Mouse (Mus musculus): ENCODE results near the gene Cttnbp2nl. TPM values are rescaled to one million over a fixed set of nuclear protein-coding genes. Genes with fewer than 3 reads are reported as not detected.

Gene Cttnbp2nl
- polyA plus RNA-seq (2012; rRNA removed): 9.3 and 10.3 TPM in 2 replicates

DNA sequence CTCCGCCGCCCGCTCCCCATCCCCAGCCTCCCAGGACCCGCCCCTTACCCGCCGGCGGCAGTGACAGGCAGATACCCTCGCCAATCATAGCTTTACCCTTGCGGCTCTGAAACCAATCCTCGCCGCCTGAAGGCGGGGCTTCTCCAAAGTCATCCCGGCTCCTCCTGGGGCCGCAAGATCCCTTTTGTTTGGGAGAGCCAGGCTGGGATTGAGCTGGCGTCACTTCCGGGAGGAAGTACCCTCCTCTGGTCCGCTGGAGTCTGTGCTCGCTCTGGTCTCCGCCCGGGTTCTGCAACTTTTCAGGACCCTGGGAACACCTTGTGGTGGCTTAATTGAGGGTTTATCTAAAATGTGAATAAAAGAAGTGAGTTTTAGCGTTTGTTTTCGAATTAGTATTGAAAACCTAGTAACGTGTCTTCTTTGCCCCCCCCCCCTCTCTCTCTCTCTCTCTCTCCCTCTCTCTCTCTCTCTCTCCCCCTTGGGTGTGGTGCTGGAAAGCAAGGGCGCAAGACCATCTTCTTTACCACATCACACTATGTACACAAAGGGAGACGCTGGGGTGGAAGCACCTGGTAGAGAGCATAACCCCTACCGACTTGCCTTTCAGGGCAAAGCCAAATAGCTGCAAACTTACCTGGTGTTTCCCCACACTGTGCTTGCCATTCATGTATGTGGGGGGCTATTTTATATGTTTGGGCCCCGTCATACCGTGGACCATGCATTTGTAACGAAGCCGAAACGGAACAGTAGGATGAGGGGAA lies at the start of gene Cttnbp2nl:
Cttnbp2nl (minus strand) TSS at position 210 of the 761 bp plus-strand sequence.
- peak; percentile 97 to 99 for DNase-seq (ENCODE audit: extremely low spot score in 1 of 2, low spot score in 1 of 2)

DNA sequence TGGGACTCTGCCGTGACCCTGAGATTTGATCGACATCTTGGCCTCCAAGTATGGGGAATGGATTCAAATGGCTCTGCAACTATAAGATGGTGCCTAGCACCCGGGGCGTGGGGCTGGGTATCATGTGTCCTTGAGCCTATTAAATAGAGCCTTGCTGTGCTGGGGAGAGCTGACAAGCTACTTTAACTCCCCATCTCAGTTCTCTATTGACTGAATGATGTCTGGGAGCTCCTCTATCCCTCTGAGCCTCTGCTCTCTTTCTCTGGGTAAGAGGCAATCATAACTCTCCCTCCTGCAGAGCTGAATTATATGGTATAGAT lies 47.3 kb upstream of the Cttnbp2nl start:
- no peak for DNase-seq (ENCODE audit: extremely low spot score in 1 of 2, low spot score in 1 of 2)

DNA sequence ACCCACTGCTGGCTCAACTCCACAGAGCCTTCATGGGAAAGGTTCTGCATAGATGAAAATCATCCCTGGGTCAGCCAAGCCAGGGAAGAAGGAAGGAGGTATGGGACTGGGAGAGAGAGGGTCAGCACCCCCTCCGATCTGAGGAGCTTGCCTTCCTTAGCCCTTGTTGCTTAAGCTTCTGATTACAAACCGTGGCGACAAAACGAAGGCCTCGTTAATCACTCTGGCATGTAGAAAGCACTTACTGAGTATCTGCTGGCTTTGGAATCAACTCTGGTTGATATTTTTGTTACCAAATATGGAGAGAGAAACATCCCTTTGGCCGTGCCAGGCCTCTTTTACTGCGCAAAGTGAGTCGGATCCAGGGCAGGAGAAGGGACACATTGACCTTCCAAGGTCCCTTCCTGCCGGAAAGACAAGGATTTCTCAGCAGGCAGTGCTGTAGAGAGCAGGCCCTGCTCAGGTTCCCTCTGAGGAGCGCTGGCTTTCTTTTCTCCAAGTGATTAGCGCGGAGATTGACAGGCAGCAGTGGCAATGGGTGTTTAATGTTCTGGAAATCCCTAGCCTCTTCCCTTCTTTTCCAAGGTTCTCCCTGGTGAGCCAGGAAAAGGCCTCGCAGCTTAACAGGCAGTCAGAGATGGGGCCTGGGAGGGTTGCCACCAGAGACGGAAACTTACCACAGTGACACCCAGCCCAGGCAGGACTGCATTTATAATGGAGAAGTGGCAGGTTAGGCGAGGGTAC lies 46.8 kb upstream of the Cttnbp2nl start:
- DNase-seq (ENCODE audit: extremely low spot score in 1 of 2, low spot score in 1 of 2): no peak

DNA sequence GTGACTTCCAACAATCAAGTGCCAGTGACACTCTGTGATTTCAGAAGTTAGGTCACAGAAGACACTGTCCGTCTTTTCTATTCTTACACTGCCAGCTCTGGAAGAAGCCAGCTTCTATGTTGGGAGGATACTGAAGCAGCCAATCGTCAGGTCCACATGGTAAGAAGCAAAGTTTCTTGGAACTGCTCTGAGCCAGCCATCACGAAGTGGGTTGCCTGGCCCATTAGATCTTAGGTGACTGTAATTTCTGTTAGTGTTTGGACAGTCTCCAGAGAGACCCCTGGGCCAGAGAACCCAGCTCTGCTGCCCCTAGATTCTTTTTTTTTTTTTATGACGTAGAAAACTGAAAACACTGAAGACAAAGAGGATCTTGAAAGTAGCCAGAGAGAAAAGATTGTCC lies 44.6 kb upstream of the Cttnbp2nl start:
- DNase-seq (ENCODE audit: extremely low spot score in 1 of 2, low spot score in 1 of 2): no peak

DNA sequence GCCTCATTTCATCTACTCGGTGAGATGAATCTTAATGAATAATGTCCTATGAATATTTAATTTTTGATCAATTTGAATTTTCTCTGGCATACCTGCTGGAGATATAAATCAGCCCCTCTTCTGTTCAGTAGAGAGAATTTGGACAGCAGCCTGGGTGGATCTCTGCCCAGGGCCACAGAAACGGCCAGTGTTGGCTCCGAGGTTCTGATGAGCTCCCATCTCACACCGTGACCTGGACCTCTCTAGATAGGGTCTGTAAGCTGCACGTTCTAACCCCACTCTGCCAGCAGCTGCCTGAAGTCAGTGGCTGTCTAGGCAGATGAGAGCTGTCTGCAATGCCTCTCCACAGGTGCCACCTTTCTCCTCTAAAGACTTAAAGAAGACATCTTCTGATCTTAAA lies 42.1 kb upstream of the Cttnbp2nl start:
- no peak for DNase-seq (ENCODE audit: extremely low spot score in 1 of 2, low spot score in 1 of 2)

DNA sequence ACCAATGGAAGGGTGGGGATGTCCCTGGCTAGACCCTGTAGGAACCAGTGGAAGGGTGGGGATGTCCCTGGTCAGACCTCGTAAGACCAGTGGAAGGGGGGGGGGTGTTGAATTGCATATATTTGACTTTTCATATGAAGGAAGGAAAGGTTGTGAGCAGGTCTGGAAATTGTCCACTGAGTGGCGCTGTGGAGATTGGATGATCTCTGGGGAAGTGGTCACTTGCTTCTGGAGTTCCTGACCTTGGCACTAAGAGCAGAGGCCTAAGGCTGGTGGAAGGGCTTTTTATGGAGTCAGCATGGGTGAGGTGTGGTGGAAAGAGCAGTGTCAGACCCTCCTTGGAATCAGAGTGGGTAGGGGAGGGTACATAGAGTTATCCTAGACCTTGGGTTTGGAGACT lies 41.5 kb upstream of the Cttnbp2nl start:
- DNase-seq (ENCODE audit: extremely low spot score in 1 of 2, low spot score in 1 of 2): no peak

- DNase-seq (ENCODE audit: extremely low spot score in 1 of 2, low spot score in 1 of 2): no peak
Observed at GRCm38 (mm10) chr3:105092721-105093505, 40.0 kb upstream of the Cttnbp2nl start.

DNA sequence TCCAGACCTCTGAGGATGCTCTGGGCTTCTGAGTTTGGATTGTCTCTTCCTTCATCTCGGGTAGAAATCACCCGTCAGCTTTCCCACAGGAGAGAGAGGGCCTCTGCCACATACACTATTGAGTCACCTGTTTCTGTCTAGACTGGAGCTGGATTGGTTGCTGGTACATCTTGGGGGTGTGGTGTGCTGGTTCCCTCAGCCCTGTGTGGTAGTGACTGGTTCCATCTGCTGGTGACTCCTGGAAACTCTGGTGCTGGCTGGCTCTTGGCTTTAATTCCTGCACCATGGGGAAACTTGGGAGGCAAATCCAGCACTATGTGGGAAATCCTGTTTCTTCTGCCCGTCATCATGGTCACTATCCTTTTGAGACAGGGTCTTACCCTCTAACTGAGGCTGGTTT lies 38.0 kb upstream of the Cttnbp2nl start:
- DNase-seq (ENCODE audit: extremely low spot score in 1 of 2, low spot score in 1 of 2): peak; percentile 44 to 69

- no peak for DNase-seq (ENCODE audit: extremely low spot score in 1 of 2, low spot score in 1 of 2)
Observed at GRCm38 (mm10) chr3:105090147-105090546, 37.2 kb upstream of the Cttnbp2nl start.

DNA sequence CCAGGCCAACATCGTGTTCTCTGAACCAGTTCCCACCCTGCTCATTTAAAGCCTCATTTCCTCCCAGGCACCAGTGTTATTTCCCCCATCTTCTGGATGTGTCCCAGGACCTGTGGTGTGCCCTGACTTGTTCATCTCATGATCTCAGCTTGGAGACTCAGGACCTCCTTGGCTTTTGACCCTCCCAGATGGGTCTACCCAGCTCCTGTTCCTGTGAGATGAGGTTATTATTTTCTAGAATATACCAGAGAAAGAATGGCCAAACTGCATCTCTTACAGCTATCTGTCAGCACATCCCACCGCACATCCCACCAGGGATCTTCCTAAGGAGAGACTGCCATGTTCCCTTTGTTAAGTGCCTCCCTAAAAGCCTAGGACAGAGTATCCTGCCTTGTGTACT lies 35.7 kb upstream of the Cttnbp2nl start:
- DNase-seq (ENCODE audit: extremely low spot score in 1 of 2, low spot score in 1 of 2): no peak

GRCm38 (mm10) chr3:105087344-105087743 lies 34.4 kb upstream of the Cttnbp2nl start:
- no peak for DNase-seq (ENCODE audit: extremely low spot score in 1 of 2, low spot score in 1 of 2)

DNA sequence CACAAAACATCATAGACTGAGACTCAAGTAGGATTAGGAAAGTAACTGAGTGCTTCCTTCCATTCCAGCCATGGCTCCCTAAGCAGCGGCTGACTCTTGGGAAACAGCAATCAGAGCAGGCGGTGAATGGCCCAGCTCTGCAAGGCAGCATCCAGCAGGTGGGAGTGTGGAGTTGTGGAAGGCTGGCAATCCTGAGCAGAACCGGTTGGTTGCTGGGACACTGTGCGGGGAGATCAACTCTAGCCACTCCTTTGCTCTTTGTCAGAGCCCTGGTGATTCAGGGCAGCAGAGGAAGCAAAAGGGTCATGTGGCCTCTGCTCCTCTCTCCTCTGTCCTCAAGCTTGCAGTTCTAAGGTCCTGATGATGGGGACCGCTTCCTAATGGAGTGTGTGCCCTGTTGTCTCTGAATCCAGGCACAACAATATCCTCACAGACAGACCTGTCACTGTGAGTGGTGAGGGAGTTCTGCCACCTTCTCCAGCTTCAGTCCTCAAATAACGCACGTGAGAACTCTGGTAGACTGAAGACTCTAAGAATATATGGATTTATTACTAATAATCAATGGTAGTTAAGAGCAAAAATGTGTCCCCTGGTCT lies 25.4 kb upstream of the Cttnbp2nl start:
- DNase-seq (ENCODE audit: extremely low spot score in 1 of 2, low spot score in 1 of 2): peak; percentile 51 to 82

- no peak for DNase-seq (ENCODE audit: extremely low spot score in 1 of 2, low spot score in 1 of 2)
Observed at GRCm38 (mm10) chr3:105075796-105076195, 22.9 kb upstream of the Cttnbp2nl start.

DNA sequence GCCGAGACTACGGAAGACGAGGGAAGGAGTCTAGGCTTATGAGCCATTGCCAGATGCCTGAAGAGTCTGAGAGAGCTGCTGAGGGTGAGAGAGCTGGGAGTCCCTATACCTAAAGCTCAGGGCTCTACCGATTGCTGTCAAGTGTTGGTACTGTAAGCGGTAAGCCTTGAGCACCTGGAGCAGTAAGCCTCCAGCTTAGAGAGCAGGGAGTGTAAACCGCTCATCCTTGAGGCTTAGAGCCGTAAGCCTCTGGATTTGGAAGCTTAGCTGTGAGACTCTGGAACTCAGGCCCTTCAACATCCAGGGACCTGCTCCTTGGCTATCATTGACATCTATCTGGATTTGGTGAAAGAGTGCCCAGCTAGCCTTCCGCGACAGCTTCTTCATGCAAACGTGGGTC lies 19.6 kb upstream of the Cttnbp2nl start:
- no peak for DNase-seq (ENCODE audit: extremely low spot score in 1 of 2, low spot score in 1 of 2)

- no peak for DNase-seq (ENCODE audit: extremely low spot score in 1 of 2, low spot score in 1 of 2)
Observed at GRCm38 (mm10) chr3:105071251-105071650, 18.3 kb upstream of the Cttnbp2nl start.

- DNase-seq (ENCODE audit: extremely low spot score in 1 of 2, low spot score in 1 of 2): no peak
Observed at GRCm38 (mm10) chr3:105070553-105070952, 17.6 kb upstream of the Cttnbp2nl start.

DNA sequence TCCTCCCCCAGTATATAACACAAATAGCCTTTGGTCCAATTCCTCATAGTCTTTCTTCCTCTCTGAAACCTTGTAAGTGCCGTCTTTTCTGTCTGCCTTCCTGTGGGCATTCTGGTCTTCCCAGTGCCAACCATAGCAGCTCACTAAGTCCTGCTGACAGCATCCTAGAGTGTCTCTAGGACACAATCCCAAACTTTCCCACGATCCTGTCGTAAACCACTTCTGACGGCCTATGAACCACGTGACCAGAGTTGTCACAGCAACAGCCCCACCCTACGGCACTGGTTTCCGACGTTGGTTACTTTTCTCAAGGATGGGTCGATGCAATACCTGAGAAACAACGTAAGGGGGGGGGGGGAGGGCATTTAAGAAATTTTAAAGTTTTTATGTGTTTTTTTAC lies 13.6 kb upstream of the Cttnbp2nl start, which contains the start of gene 4930564D02Rik:
4930564D02Rik (plus strand) TSS at position 301 of the 400 bp plus-strand sequence.
- no peak for DNase-seq (ENCODE audit: extremely low spot score in 1 of 2, low spot score in 1 of 2)

- DNase-seq (ENCODE audit: extremely low spot score in 1 of 2, low spot score in 1 of 2): no peak
Observed at GRCm38 (mm10) chr3:105062676-105063075, 9.7 kb upstream of the Cttnbp2nl start.

- DNase-seq (ENCODE audit: extremely low spot score in 1 of 2, low spot score in 1 of 2): no peak
Observed at GRCm38 (mm10) chr3:105061991-105062390, 9.0 kb upstream of the Cttnbp2nl start.

DNA sequence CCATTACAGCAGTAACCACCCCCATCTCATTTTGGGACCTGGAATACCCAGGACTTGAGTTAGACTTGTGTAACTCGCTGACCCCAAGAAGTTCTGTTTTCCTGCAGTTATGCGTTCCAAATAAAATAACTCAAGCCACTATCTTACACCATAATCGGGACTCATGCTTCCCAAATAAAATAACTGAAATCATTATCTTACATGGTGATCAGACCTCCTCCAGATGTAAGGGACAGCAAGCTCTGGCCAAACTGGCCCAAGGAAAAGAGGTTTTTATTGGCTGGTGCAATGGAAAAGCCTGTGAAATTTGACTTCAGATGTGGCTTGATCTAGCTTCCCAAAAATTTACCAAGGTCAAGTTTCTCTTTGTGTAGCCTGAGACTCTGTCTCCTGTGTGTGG lies 8.6 kb upstream of the Cttnbp2nl start:
- no peak for DNase-seq (ENCODE audit: extremely low spot score in 1 of 2, low spot score in 1 of 2)

DNA sequence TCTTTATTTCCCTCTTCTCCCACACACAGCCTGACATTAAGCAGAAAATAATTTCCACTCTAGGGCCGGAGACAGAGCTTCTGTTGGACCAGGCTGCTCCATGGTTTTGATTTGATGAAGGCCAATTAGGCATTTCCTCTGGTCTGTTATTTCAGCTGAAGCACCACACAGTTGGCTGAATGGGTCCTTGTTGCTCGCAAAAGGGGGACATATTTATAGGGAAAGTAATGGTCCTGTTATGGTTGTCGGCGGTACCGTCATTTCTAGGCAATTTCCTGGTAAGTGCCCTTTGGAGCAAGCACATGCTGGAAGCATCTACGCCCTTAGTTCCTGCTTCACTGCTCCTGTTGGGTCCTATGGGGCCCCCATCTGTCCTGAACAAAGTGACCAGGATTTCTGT lies 8.0 kb upstream of the Cttnbp2nl start:
- DNase-seq (ENCODE audit: extremely low spot score in 1 of 2, low spot score in 1 of 2): no peak
